Mouse (Mus musculus): ENCODE measurements around the gene Maged1. TPM values are rescaled to one million over a fixed set of nuclear protein-coding genes. Genes with fewer than 3 reads are reported as not detected.

Gene Maged1
- 13.4 and 16.9 TPM in 2 replicates for polyA plus RNA-seq (2012; ENCODE audit: low replicate concordance)

DNA sequence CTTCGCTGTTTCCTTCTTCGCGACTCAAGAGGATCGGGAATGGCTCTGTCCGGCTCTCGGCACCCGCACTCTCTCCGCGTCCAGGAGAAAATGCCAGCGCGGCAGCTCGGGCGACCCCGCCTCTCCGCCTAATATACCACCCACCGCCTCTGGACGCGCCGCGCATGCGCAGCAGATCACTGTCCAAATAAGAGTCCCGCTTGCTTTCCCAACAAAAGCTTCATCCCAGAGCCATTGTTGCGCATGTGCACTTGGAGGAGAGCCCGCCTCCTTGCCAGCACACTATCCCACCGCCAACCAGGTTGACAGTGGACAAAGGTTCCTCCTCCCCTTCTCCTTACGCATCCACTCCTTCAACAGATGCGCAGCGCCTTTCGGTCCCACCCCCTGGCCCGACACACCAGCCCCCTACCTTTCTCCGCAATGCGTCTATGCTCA, at the start of gene Maged1:
Maged1 (minus strand) TSS at position 226 of the 438 bp plus-strand sequence.

Other genes with a start within 250 kb of the Maged1 start
- not detected in 2 replicates for gene Fam90a1b, start 175.4 kb downstream of the Maged1 start, polyA plus RNA-seq (2012; ENCODE audit: low replicate concordance)
- gene Apoo, start 175.0 kb downstream of the Maged1 start, polyA plus RNA-seq (2012; ENCODE audit: low replicate concordance), result 0.27 and 1.2 TPM in 2 replicates
- gene Gspt2, start 93.9 kb upstream of the Maged1 start, polyA plus RNA-seq (2012; ENCODE audit: low replicate concordance), result 3.8 and 21.9 TPM in 2 replicates
- gene Zxdb, start 182.4 kb upstream of the Maged1 start, polyA plus RNA-seq (2012; ENCODE audit: low replicate concordance), result 1.9 and 5.1 TPM in 2 replicates